Mouse (Mus musculus): ENCODE results near the gene Pdcd1lg2. TPM values are rescaled to one million over a fixed set of nuclear protein-coding genes. Genes with fewer than 3 reads are reported as not detected.

Pdcd1lg2 gene
- polyA plus RNA-seq, 1 experiment: not detected

GRCm38 (mm10) chr19:29393333-29393732 lies 17.4 kb upstream of the Pdcd1lg2 start:
- Histone ChIP-seq H3K4me3 (no peak overlapping the region), H3K27me3 (ENCODE audit: control insufficient read depth, insufficient read depth, insufficient read length) (no peaks in the 10 kb centered on the region), H3K79me2 (ENCODE audit: control insufficient read depth, insufficient read depth) (no peaks in the 10 kb centered on the region), H3K36me3 (ENCODE audit: control insufficient read depth, insufficient read depth) (no peaks in the 10 kb centered on the region), H3K4me2 (ENCODE audit: low read depth) (no peak overlapping the region), H3ac (ENCODE audit: control insufficient read depth, insufficient read length) (no peak overlapping the region)
- TF ChIP-seq CEBPB (IDR thresholded peaks at IDR 0.05; ENCODE audit: insufficient read depth, poor library complexity, severe bottlenecking) (no peak), MAX (IDR thresholded peaks at IDR 0.05; ENCODE audit: low read depth) (no peak), MYOD1 (IDR thresholded peaks at IDR 0.05; ENCODE audit: control insufficient read depth in 1 of 3, insufficient read length in 2 of 3, low read depth in 2 of 3) (no peak), E2F4 (IDR thresholded peaks at IDR 0.05; ENCODE audit: insufficient read depth) (no peak), POLR2AphosphoS2 (IDR thresholded peaks at IDR 0.05; ENCODE audit: insufficient read length, low read depth) (no peak), TCF3 (IDR thresholded peaks at IDR 0.05; ENCODE audit: insufficient read length, low read depth) (no peak), REST (IDR thresholded peaks at IDR 0.05; ENCODE audit: insufficient read depth, insufficient read length) (no peak), USF1 (IDR thresholded peaks at IDR 0.05; ENCODE audit: low read depth) (no peak), POLR2A (IDR thresholded peaks at IDR 0.05; ENCODE audit: insufficient read length, low read depth) (no peak), SRF (IDR thresholded peaks at IDR 0.05; ENCODE audit: control insufficient read depth, insufficient read length, low read depth) (no peak), MYOG (IDR thresholded peaks at IDR 0.05; ENCODE audit: control insufficient read depth in 1 of 3, insufficient read depth in 1 of 3, insufficient read length in 2 of 3, low read depth in 2 of 3) (no peak), TCF12 (IDR thresholded peaks at IDR 0.05; ENCODE audit: insufficient read depth, poor library complexity, severe bottlenecking) (no peak)

GRCm38 (mm10) chr19:29394721-29395120 lies 16.0 kb upstream of the Pdcd1lg2 start:
- TF ChIP-seq REST (IDR thresholded peaks at IDR 0.05; ENCODE audit: insufficient read depth, insufficient read length) (no peak), USF1 (IDR thresholded peaks at IDR 0.05; ENCODE audit: low read depth) (no peak), MAX (IDR thresholded peaks at IDR 0.05; ENCODE audit: low read depth) (no peak), POLR2AphosphoS2 (IDR thresholded peaks at IDR 0.05; ENCODE audit: insufficient read length, low read depth) (no peak), MYOG (IDR thresholded peaks at IDR 0.05; ENCODE audit: control insufficient read depth in 1 of 3, insufficient read depth in 1 of 3, insufficient read length in 2 of 3, low read depth in 2 of 3) (no peak), POLR2A (IDR thresholded peaks at IDR 0.05; ENCODE audit: insufficient read length, low read depth) (no peak), SRF (IDR thresholded peaks at IDR 0.05; ENCODE audit: control insufficient read depth, insufficient read length, low read depth) (no peak), CEBPB (IDR thresholded peaks at IDR 0.05; ENCODE audit: insufficient read depth, poor library complexity, severe bottlenecking) (no peak), MYOD1 (IDR thresholded peaks at IDR 0.05; ENCODE audit: control insufficient read depth in 1 of 3, insufficient read length in 2 of 3, low read depth in 2 of 3) (no peak)
- Histone ChIP-seq H3K36me3 (ENCODE audit: control insufficient read depth, insufficient read depth) (no peaks in the 10 kb centered on the region), H3ac (ENCODE audit: control insufficient read depth, insufficient read length) (no peak overlapping the region), H3K27me3 (ENCODE audit: control insufficient read depth, insufficient read depth, insufficient read length) (no peaks in the 10 kb centered on the region), H3K79me2 (ENCODE audit: control insufficient read depth, insufficient read depth) (no peaks in the 10 kb centered on the region), H3K4me2 (ENCODE audit: low read depth) (no peak overlapping the region), H3K4me3 (no peak overlapping the region)

- Histone ChIP-seq H3K36me3 (ENCODE audit: control insufficient read depth, insufficient read depth) (no peaks in the 10 kb centered on the region), H3K27me3 (ENCODE audit: control insufficient read depth, insufficient read depth, insufficient read length) (no peaks in the 10 kb centered on the region), H3K4me3 (no peak overlapping the region), H3K79me2 (ENCODE audit: control insufficient read depth, insufficient read depth) (no peaks in the 10 kb centered on the region), H3K4me2 (ENCODE audit: low read depth) (no peak overlapping the region), H3ac (ENCODE audit: control insufficient read depth, insufficient read length) (no peak overlapping the region)
- TF ChIP-seq POLR2AphosphoS2 (IDR thresholded peaks at IDR 0.05; ENCODE audit: insufficient read length, low read depth): no peak
- no peak for TF ChIP-seq TCF12 (IDR thresholded peaks at IDR 0.05; ENCODE audit: insufficient read depth, poor library complexity, severe bottlenecking)
- no peak for TF ChIP-seq POLR2A (IDR thresholded peaks at IDR 0.05; ENCODE audit: insufficient read length, low read depth)
- no peak for TF ChIP-seq SRF (IDR thresholded peaks at IDR 0.05; ENCODE audit: control insufficient read depth, insufficient read length, low read depth)
- TF ChIP-seq TCF3 (IDR thresholded peaks at IDR 0.05; ENCODE audit: insufficient read length, low read depth): no peak
- no peak for TF ChIP-seq USF1 (IDR thresholded peaks at IDR 0.05; ENCODE audit: low read depth)
- no peak for TF ChIP-seq REST (IDR thresholded peaks at IDR 0.05; ENCODE audit: insufficient read depth, insufficient read length)
- TF ChIP-seq MYOG (IDR thresholded peaks at IDR 0.05; ENCODE audit: control insufficient read depth in 1 of 3, insufficient read depth in 1 of 3, insufficient read length in 2 of 3, low read depth in 2 of 3): no peak
- TF ChIP-seq MYOD1 (IDR thresholded peaks at IDR 0.05; ENCODE audit: control insufficient read depth in 1 of 3, insufficient read length in 2 of 3, low read depth in 2 of 3): no peak
- TF ChIP-seq CEBPB (IDR thresholded peaks at IDR 0.05; ENCODE audit: insufficient read depth, poor library complexity, severe bottlenecking): no peak
- no peak for TF ChIP-seq MAX (IDR thresholded peaks at IDR 0.05; ENCODE audit: low read depth)
- no peak for TF ChIP-seq E2F4 (IDR thresholded peaks at IDR 0.05; ENCODE audit: insufficient read depth)
Observed at GRCm38 (mm10) chr19:29396353-29396752, 14.4 kb upstream of the Pdcd1lg2 start.

DNA sequence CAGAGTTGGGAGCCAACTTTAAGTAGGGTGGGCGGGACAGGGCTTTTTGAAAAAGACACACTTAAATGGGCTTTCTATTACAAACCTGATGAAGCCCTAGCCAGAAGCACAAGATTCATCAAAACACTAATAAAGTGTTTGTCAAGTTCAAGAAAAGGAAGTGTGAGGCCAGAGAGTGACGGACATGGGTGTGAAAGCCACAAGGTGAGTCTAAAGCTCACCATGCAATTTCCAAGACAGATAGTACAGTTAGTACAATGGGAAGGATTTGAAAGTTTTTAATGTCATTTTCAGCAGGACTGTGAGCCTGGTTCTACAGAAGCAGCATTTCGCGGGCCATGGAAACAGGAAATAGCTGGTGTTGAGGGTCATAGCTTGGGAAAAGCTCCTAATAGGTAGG lies 10.9 kb upstream of the Pdcd1lg2 start:
- Histone ChIP-seq H3K4me2 (ENCODE audit: low read depth) (no peak overlapping the region), H3K36me3 (ENCODE audit: control insufficient read depth, insufficient read depth) (no peaks in the 10 kb centered on the region), H3ac (ENCODE audit: control insufficient read depth, insufficient read length) (no peak overlapping the region), H3K4me3 (no peak overlapping the region), H3K79me2 (ENCODE audit: control insufficient read depth, insufficient read depth) (no peaks in the 10 kb centered on the region), H3K27me3 (ENCODE audit: control insufficient read depth, insufficient read depth, insufficient read length) (no peaks in the 10 kb centered on the region)
- TF ChIP-seq TCF12 (IDR thresholded peaks at IDR 0.05; ENCODE audit: insufficient read depth, poor library complexity, severe bottlenecking): no peak
- no peak for TF ChIP-seq MAX (IDR thresholded peaks at IDR 0.05; ENCODE audit: low read depth)
- no peak for TF ChIP-seq MYOG (IDR thresholded peaks at IDR 0.05; ENCODE audit: control insufficient read depth in 1 of 3, insufficient read depth in 1 of 3, insufficient read length in 2 of 3, low read depth in 2 of 3)
- TF ChIP-seq POLR2A (IDR thresholded peaks at IDR 0.05; ENCODE audit: insufficient read length, low read depth): no peak
- TF ChIP-seq REST (IDR thresholded peaks at IDR 0.05; ENCODE audit: insufficient read depth, insufficient read length): no peak
- TF ChIP-seq CEBPB (IDR thresholded peaks at IDR 0.05; ENCODE audit: insufficient read depth, poor library complexity, severe bottlenecking): no peak
- TF ChIP-seq E2F4 (IDR thresholded peaks at IDR 0.05; ENCODE audit: insufficient read depth): no peak
- no peak for TF ChIP-seq USF1 (IDR thresholded peaks at IDR 0.05; ENCODE audit: low read depth)
- no peak for TF ChIP-seq TCF3 (IDR thresholded peaks at IDR 0.05; ENCODE audit: insufficient read length, low read depth)
- no peak for TF ChIP-seq POLR2AphosphoS2 (IDR thresholded peaks at IDR 0.05; ENCODE audit: insufficient read length, low read depth)
